Mouse (Mus musculus) frontal cortex, postnatal 25 days (tissue): ENCODE data around the gene Soat1.
"Not testable (repeated sequence)": the region's sequence is repeated elsewhere in the genome, so short reads cannot be mapped to it uniquely, and the experiment has no call there.

ENCODE experiments used
- DNase-seq, 2 experiments: peaks; one replicate each; pipeline ENCODE4 v3.0.0; 2022; ENCODE audit warnings: low spot score in 2 of 2

Gene Soat1

GRCm38 (mm10) chr1:156424054-156424453 lies 50.1 kb downstream of the Soat1 start:
- no peak for DNase-seq

DNA sequence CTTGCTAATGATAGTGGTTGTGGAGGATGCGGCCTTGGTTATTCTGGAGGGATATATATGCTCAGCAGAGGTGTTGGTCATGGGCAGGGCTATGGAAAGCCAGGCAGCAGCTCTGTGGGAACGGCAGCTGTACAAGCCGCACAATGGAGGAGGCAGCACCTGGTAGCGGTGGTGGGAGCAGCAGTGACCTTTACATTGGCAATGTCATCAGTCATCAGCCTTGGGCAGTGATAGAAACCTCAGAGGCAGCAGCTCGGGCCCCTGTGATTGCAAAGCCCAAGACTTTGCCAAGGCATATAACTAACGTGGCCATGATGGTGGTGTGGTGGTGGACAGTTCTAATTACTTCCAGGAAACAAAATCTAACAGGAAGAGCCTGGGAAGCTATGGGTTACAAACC lies 50.6 kb downstream of the Soat1 start:
- DNase-seq, result no peak

DNA sequence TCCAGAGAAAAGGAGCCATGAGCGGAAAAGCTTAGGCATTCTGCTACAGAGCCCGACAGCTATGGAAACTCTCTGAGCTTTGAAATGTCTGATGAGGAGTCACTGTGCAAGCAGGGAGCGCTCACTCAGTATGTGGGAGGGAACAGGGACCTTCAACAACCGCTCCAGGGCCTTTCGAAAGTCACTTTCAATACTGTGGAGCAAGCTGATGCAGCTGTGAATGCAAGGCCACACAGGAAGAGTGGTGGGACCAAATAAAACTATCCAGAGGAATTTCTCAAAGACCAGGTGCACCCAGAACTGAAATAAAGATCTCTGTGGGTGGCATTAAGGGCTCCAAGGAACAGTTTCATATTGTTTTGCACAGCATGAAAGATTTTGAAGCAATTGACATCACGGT lies 51.3 kb downstream of the Soat1 start:
- no peak for DNase-seq

DNA sequence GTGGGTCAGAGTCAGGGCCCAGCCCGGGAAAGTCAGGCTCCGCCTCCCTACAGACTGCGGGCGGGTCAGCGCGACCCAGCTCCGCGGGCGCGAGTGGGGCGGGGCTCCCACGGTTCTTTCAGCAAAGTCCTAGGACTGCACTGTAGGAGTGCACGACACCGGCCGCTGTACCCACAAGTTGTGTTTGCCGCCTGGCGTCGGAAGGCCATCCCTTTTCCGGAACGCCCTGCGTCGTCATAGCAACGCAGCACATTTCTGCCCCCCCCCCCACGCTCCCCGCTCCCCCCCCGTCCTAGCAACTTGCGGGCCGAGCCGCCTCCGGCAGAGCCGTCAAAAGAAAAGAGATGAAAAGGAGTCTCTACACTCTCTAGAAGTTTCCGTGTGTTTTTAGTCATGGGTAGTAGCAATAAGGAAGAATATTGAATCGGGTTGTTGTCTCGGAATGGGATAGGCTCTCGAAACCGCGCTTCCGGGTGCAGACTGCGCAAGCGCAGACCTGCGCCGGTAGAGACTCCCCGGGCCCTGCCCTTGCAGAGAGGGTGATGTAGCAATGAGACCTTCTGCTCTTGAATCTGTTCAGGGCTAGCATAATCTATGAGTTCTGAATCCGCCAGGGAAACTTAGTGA lies 53.3 kb downstream of the Soat1 start, which contains the start of gene Axdnd1:
Axdnd1 (minus strand) TSS at position 489 of the 627 bp plus-strand sequence.
- DNase-seq, result peak; percentile 49 to 63

- no peak for DNase-seq
Measured at GRCm38 (mm10) chr1:156418170-156418569, 56.0 kb downstream of the Soat1 start.

GRCm38 (mm10) chr1:156408521-156408920 lies 65.6 kb downstream of the Soat1 start:
- no peak for DNase-seq

DNA sequence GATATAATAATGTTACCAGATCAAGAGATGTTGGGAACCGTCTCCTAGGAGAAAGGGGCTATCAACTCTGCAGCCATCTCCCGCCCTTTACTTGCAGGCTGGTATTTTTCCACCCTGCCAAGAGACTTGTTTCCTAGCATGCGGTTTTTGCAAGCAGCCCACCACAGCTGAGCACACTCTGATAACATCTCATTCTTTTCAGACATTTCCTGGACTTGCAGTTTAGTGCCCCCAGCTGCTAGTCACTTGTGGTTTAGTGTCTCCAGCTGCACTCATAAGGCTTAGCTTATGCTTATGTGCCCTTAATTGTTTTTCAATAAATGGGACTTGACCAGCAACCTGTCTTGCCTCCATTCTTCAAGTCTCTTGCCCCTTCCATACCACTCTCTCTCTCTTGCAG lies 66.1 kb downstream of the Soat1 start:
- no peak for DNase-seq

- DNase-seq, result no peak
Measured at GRCm38 (mm10) chr1:156403251-156403650, 70.9 kb downstream of the Soat1 start.

DNA sequence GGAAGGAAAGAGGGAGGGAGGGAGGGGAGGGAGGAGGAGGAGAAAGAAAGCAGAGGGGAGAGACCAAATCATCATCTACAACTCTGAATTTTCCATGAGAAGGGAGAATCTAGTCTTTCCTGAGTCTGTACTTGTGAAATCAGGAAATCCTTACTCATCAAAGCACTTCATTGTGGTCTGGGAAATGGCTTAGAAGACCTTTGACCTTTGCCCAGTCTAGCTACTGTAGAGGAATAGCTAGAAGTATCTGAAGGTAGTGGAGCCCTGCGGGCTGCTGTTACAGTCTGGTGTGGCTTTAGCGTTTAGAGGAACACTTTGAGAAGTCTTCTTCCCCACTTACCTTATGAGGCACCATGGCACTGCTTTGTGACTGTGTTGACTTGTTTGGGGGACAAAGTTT lies 71.6 kb downstream of the Soat1 start:
- no peak for DNase-seq

- DNase-seq, result not testable (repeated sequence)
Measured at GRCm38 (mm10) chr1:156400159-156400558, 74.0 kb downstream of the Soat1 start.

DNA sequence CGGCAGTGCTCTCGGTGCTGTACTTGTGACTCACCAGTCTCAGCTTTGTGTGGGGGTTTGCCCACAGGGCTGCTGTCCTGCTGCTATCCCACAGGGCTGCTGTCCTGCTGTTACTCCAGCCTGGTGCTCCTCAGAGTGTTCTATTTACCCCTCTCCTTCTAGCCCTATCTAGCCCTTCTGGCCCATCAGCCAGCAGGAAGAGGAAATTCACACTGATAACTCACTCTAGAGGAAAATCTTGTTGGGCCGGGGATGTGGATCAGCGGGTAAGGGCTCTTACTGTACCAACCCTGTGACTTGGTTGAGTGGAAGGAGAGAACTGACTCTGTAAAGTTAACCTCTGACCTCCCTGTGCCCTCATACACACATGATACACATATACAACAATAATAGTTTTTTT lies 81.0 kb downstream of the Soat1 start:
- DNase-seq, result no peak

- no peak for DNase-seq
Measured at GRCm38 (mm10) chr1:156386880-156387279, 87.3 kb downstream of the Soat1 start.

- DNase-seq, result no peak
Measured at GRCm38 (mm10) chr1:156386232-156386631, 87.9 kb downstream of the Soat1 start.

DNA sequence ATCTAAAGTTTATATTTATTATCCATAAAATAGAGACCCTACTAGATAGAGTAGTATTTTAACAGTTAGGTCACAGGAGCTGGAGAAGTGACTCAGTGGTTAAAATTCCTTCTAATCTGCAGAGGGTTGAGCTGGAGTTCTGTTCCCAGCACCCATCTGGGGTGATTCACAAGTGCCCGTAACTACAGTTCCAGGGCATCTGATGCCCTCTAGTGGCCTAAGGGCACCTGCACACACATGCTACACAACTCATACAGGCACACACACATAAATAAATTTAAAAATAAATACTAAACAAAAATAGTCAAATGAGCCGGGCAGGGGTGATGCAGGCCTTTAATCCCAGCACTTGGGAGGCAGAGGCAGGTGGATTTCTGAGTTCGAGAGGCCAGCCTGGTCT lies 92.9 kb downstream of the Soat1 start:
- DNase-seq, result no peak
